Mouse (Mus musculus): ENCODE measurements around the gene Hdac4. TPM values are rescaled to one million over a fixed set of nuclear protein-coding genes. Genes with fewer than 3 reads are reported as not detected.
A peak's percentile ranks its signal among the peaks of the same experiment; 100 is the strongest.

Hdac4 gene
- polyA plus RNA-seq, 1 experiment: 30.0 TPM

DNA sequence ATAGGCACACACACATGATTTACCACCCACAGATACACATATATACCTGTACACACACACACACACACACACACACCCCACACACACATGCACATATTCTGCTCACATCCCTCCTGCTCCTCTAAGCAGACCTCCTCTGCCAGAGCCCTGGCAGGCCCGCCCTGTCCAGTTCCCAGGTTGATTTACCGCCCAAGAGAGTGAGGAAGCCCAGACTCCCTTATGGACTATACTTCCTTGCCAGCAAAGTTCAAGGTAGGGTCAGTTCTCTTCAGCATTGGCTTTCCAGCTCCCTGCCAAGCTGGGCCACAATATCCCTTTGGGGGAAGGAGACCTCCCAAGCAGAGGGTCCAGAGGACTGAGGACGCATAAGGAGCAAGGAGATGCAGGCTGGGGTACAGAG lies 280.9 kb downstream of the Hdac4 start:
- H3K4me3 ChIP-seq (ENCODE audit: insufficient read depth, low read length): no peak overlapping the region
- TF ChIP-seq POLR2A (IDR thresholded peaks at IDR 0.05; ENCODE audit: low read depth, low read length) (no peak), CTCF (IDR thresholded peaks at IDR 0.05; ENCODE audit: borderline replicate concordance, insufficient read depth, low read length) (no peak)

DNA sequence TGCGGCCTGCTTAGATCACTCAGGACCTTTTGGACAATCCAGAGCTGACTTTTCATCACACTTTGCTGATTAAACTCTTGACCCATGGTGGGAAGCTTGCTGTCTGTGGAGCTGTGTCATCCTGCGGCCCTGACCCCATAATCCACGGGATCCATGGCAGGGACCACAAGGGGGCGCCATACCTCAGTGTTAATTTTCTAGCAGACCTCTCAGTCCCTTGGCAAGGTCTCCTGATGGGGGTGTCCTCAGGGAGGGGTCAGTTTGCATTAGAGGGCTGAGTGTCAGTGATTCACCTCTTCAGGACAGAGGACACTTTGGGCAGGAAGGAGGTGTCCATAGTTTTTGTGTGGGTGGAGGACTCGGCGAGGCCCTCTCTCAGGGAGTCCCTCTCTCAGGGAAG lies 281.6 kb downstream of the Hdac4 start:
- TF ChIP-seq POLR2A (IDR thresholded peaks at IDR 0.05; ENCODE audit: low read depth, low read length) (no peak), CTCF (IDR thresholded peaks at IDR 0.05; ENCODE audit: borderline replicate concordance, insufficient read depth, low read length) (peak; percentile 47; the same call in 1 of the 2 replicates)
- Histone ChIP-seq H3K27ac (ENCODE audit: insufficient read depth, low read length) (no peak overlapping the region), H3K4me3 (ENCODE audit: insufficient read depth, low read length) (no peak overlapping the region), H3K4me1 (ENCODE audit: control insufficient read depth, insufficient read depth, low read length) (peaks cover 2% of the 10 kb centered on the region; the same call in 1 of the 2 replicates)

More for the DNA sequence above, 280.9 kb downstream of the Hdac4 start:
- Histone ChIP-seq H3K27ac (ENCODE audit: insufficient read depth, low read length) (no peak overlapping the region), H3K4me1 (ENCODE audit: control insufficient read depth, insufficient read depth, low read length) (peaks cover 2% of the 10 kb centered on the region; the same call in 1 of the 2 replicates)

DNA sequence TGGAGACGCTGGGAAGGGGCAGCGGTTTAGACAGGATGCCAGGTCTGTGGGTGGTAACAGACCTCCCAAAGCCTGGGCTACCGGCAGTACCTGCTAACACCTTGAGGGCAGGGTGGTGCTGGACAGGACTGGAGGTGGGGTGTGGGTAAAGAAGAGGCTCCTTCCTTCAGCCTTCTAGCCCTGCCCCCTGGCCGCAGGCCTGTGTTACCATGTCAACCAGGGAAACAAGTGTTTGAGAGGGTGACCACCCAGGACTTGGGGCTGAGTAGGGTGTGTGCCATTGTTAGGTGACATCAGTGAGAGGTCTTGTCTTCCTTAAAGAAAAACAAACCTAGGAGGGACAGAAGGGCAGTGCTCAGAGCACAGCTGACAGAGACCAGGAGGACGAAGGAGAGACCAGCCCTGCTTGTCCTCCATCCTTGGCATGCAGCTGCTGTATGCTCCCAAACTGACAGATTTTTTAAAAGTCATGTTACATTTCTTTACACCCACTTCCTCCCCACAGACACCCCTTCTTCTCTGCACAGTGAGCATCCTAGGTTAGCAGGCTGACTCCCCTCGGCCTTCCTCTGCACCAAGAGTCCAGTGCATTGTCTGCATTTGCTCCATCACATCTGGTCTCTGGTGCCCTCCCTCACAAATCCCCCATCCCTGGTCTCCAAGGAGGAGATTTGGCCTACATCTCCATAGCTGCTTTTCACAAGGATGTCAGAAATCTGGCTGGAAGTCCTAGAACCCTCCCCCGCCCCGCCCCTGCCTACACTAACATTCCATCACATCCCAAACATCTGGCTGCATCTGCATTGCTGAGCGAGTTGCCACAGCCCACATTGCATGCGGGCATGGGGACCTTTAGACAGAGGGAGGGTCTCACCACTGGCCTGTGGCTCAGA lies 283.0 kb downstream of the Hdac4 start:
- H3K27ac ChIP-seq (ENCODE audit: insufficient read depth, low read length): no peak overlapping the region
- no peak overlapping the region for H3K4me3 ChIP-seq (ENCODE audit: insufficient read depth, low read length)
- peaks cover 2% of the 10 kb centered on the region; the same call in 1 of the 2 replicates for H3K4me1 ChIP-seq (ENCODE audit: control insufficient read depth, insufficient read depth, low read length)
- TF ChIP-seq CTCF (IDR thresholded peaks at IDR 0.05; ENCODE audit: borderline replicate concordance, insufficient read depth, low read length) (no peak), POLR2A (IDR thresholded peaks at IDR 0.05; ENCODE audit: low read depth, low read length) (no peak)

DNA sequence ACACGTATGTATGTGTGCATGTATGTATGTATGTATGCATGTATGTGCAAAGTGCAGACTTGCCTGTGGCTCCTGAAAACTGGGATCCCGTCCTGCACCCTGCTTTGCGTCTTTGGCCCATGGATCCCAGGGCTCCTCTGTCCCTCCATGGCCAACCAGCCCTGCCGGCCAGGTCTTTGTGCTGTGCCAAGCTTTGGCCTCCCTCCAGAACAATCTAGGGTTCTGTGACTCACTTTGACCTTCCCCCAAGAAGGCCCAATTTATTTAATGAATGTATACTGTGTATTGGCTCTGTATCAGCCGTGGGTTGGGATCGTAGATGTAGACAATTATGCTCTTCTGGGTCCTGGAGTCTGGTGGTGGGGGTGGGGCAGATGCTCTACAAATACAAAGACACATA lies 290.2 kb downstream of the Hdac4 start:
- Histone ChIP-seq H3K4me1 (ENCODE audit: control insufficient read depth, insufficient read depth, low read length) (0 out of 2 replicates have a peak, but pooled peaks cover 2% of the 10 kb centered on the region), H3K4me3 (ENCODE audit: insufficient read depth, low read length) (no peak overlapping the region), H3K27ac (ENCODE audit: insufficient read depth, low read length) (no peak overlapping the region)
- TF ChIP-seq POLR2A (IDR thresholded peaks at IDR 0.05; ENCODE audit: low read depth, low read length) (no peak), CTCF (IDR thresholded peaks at IDR 0.05; ENCODE audit: borderline replicate concordance, insufficient read depth, low read length) (no peak)

DNA sequence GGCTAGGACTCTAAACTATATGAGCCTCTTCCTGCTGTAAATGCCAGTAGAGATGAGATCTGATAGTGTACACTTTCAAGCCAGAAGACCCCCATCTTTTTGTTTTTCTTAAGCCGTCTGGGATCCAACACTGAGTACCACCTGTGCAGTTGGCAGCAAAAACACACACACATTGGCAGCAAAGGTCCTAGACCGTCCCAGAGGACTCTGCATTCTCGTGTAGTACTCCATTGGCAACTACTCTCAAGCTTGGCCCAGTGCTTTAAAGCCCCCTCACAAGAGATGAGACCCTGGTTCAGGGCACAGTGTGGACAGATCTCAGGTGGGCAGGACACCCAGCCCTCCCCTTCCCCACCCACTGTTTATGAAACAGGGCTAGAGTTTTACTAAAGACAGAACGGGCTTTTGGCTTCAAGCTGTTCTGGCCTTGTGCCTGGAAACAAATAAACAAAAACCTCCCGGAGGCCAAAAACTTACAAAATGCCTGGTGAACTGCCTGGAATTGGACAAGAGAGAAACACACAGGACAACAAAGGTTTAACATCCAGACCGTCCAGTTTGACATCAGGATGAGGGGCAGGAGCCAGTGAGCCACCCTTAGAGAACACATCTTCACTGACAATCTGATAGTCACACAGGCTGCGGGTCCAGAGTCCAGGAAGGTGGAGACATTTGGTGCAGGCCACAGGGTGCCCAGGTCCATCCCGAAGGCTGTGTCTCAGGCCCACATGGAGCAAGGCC lies 292.1 kb downstream of the Hdac4 start:
- TF ChIP-seq POLR2A (IDR thresholded peaks at IDR 0.05; ENCODE audit: low read depth, low read length) (no peak), CTCF (IDR thresholded peaks at IDR 0.05; ENCODE audit: borderline replicate concordance, insufficient read depth, low read length) (no peak)
- H3K4me3 ChIP-seq (ENCODE audit: insufficient read depth, low read length): no peak overlapping the region
- H3K4me1 ChIP-seq (ENCODE audit: control insufficient read depth, insufficient read depth, low read length): 0 out of 2 replicates have a peak, but pooled peaks cover 2% of the 10 kb centered on the region
- no peak overlapping the region for H3K27ac ChIP-seq (ENCODE audit: insufficient read depth, low read length)

DNA sequence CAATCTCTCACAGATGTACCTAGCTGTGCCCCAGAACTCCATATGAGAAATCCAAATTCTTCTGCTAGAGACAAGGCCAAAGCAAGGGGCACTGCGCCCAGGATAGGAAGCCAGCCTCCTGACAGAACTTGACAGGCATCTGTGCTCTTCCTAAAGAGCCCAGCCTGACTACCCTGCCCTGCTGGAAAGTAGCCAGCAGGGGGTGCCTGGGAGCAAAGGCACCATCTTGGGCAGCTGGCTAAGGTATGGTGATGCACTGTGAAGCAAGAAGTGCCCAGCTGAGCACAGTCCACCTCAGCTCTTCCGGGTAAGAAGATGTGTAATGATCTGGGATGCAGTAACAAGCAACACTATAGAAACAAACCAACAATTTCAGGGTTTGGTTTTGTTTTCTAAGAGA lies 298.4 kb downstream of the Hdac4 start:
- TF ChIP-seq POLR2A (IDR thresholded peaks at IDR 0.05; ENCODE audit: low read depth, low read length) (no peak), CTCF (IDR thresholded peaks at IDR 0.05; ENCODE audit: borderline replicate concordance, insufficient read depth, low read length) (no peak)
- no peak overlapping the region for H3K27ac ChIP-seq (ENCODE audit: insufficient read depth, low read length)
- H3K4me1 ChIP-seq (ENCODE audit: control insufficient read depth, insufficient read depth, low read length): no peaks in the 10 kb centered on the region
- no peak overlapping the region for H3K4me3 ChIP-seq (ENCODE audit: insufficient read depth, low read length)

DNA sequence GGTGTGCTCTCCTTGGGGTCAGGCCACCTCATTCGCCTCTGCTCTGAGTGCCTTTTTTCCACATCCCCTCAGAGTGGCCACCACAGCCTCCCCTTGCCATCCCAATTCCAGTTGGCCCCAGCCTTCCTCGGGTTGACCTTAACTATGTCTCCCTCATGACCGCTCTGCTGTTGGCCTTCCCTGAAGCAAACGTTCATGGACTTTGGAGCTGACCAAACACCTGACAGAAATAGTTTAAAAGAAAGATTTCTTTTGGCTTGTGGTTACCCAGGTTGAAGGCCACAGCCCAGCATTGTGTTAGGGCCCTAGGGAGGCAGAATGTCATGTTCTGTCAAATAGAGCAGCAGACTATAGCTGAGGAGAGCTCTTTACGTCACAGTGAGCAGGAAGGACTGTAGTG lies 301.2 kb downstream of the Hdac4 start:
- TF ChIP-seq POLR2A (IDR thresholded peaks at IDR 0.05; ENCODE audit: low read depth, low read length) (no peak), CTCF (IDR thresholded peaks at IDR 0.05; ENCODE audit: borderline replicate concordance, insufficient read depth, low read length) (no peak)
- Histone ChIP-seq H3K4me1 (ENCODE audit: control insufficient read depth, insufficient read depth, low read length) (no peaks in the 10 kb centered on the region), H3K4me3 (ENCODE audit: insufficient read depth, low read length) (no peak overlapping the region)

DNA sequence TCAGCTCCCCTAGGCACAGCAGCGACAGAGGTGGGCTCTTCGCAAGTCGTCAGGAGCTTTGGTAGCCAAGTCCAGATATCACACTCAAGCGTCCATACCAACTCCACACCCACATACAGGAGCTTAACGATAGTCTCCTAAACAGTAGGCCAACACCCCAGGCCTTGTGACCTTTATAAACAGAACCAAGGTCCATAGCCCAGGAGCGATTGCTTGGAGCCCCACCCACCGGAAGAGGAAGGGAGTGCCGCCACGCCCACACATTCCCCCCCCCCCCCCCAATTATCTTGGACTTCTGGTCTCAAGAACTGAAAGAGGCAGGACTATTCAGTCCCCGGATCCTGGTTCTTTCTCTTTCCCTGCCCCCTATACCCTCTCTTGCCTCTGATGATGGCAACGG lies 301.9 kb downstream of the Hdac4 start:
- no peak overlapping the region for H3K27ac ChIP-seq (ENCODE audit: insufficient read depth, low read length)
- TF ChIP-seq CTCF (IDR thresholded peaks at IDR 0.05; ENCODE audit: borderline replicate concordance, insufficient read depth, low read length): no peak
- no peak for TF ChIP-seq POLR2A (IDR thresholded peaks at IDR 0.05; ENCODE audit: low read depth, low read length)
- H3K4me1 ChIP-seq (ENCODE audit: control insufficient read depth, insufficient read depth, low read length): no peaks in the 10 kb centered on the region
- H3K4me3 ChIP-seq (ENCODE audit: insufficient read depth, low read length): no peak overlapping the region

More for the DNA sequence above, 301.2 kb downstream of the Hdac4 start:
- no peak overlapping the region for H3K27ac ChIP-seq (ENCODE audit: insufficient read depth, low read length)

DNA sequence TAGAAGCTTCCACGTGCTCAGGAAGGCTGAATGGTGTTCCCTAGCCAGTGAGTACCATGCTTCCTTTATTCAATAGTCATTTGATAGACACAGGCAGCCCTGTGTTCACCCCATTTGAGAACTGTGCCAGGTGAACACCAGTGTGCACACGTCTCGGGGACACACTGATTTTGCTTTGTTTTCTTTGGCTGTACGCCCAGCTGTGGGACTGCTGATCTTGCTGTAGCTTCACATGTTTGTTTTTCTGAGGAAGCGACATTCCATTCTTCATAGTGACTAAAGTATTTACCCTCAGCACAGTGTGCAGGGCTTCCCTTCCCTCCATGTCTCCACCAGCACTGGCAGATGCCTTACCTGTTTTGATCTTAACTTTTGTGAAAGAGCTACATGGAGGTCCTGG lies 312.4 kb downstream of the Hdac4 start:
- Histone ChIP-seq H3K4me3 (ENCODE audit: insufficient read depth, low read length) (no peak overlapping the region), H3K4me1 (ENCODE audit: control insufficient read depth, insufficient read depth, low read length) (no peaks in the 10 kb centered on the region), H3K27ac (ENCODE audit: insufficient read depth, low read length) (no peak overlapping the region)
- TF ChIP-seq POLR2A (IDR thresholded peaks at IDR 0.05; ENCODE audit: low read depth, low read length) (no peak), CTCF (IDR thresholded peaks at IDR 0.05; ENCODE audit: borderline replicate concordance, insufficient read depth, low read length) (no peak)
